Mouse (Mus musculus) liver, embryonic 13.5 days (tissue): ENCODE results near the gene Gpr176. TPM values are rescaled to one million over a fixed set of nuclear protein-coding genes. Genes with fewer than 3 reads are reported as not detected.

Experiments
- ATAC-seq: fragments of 200-750 bp; cut with Nextera tagmentation; 2 replicates; pipeline ENCODE4 v1.8.0; 2017; ENCODE audit warnings: low read depth, mild to moderate bottlenecking, moderate number of reproducible peaks, moderate library complexity
- DNase-seq: peaks from one replicate; pipeline ENCODE4 v3.0.0; 2022
- H3K27ac ChIP-seq: fragments of 300-500 bp; sonication (generic); 2 replicates; pipeline ENCODE4 v1.5.1; 2015; ENCODE audit warnings: moderate library complexity, mild to moderate bottlenecking, inconsistent platforms
- H3K27me3 ChIP-seq: fragments of 300-500 bp; sonication (generic); 2 replicates; pipeline ENCODE4 v1.6.1; 2015; ENCODE audit warnings: mild to moderate bottlenecking, inconsistent platforms
- H3K36me3 ChIP-seq: fragments of 300-500 bp; sonication (generic); 2 replicates; pipeline ENCODE4 v1.6.1; 2015; ENCODE audit warnings: mild to moderate bottlenecking, inconsistent platforms
- H3K4me1 ChIP-seq: fragments of 300-500 bp; sonication (generic); replicated peaks from 2 replicates; pipeline ENCODE4 v1.6.1; 2015; ENCODE audit warnings: inconsistent platforms
- H3K4me2 ChIP-seq: fragments of 300-500 bp; sonication (generic); 2 replicates; pipeline ENCODE4 v1.6.1; 2015; ENCODE audit warnings: inconsistent platforms, mild to moderate bottlenecking, moderate library complexity
- H3K4me3 ChIP-seq: fragments of 300-500 bp; sonication (generic); replicated peaks from 2 replicates; pipeline ENCODE4 v1.5.1; 2015; ENCODE audit warnings: mild to moderate bottlenecking, inconsistent platforms
- H3K9ac ChIP-seq: fragments of 300-500 bp; sonication (generic); 2 replicates; pipeline ENCODE4 v1.6.1; 2015; ENCODE audit warnings: mild to moderate bottlenecking, inconsistent platforms
- H3K9me3 ChIP-seq: fragments of 300-500 bp; sonication (generic); replicated peaks from 2 replicates; pipeline ENCODE4 v1.6.1; 2016; ENCODE audit warnings: inconsistent platforms
- WGBS: fragments of 180-500 bp; shearing (Covaris S2); methylation state at CpG from one replicate; pipeline ENCODE4 v1.1.7; 2015; ENCODE audit not compliant: insufficient replicate concordance; 5-methylcytosine and 5-hydroxymethylcytosine counted together
- microRNA-seq: library from miRNA; unstranded; fragments of <30 nt; microRNA quantifications from one replicate; pipeline ENCODE4, GENCODE M21; 2016
- polyA plus RNA-seq: library from polyadenylated mRNA; unstranded; fragments of >200 nt; fragmentation: Nextera tagmentation; extraction: Ambion mirVana; gene quantifications from 2 replicates; pipeline ENCODE4 v1.2.1, GENCODE M21; 2015

Gene Gpr176
- polyA plus RNA-seq, 1 experiment from 2014 or later, result 0.38 TPM

- Histone ChIP-seq H3K4me3 (no peak overlapping the region), H3K9me3 (no peaks in the 10 kb centered on the region), H3K4me2 (no peak overlapping the region), H3K27me3 (no peaks in the 10 kb centered on the region), H3K36me3 (no peaks in the 10 kb centered on the region), H3K9ac (no peak overlapping the region), H3K27ac (no peak overlapping the region), H3K4me1 (no peaks in the 10 kb centered on the region)
- WGBS, result 78% methylated on average over 4 of the region's 4 CpGs
- ATAC-seq (no peak), DNase-seq (no peak)
Observed at GRCm38 (mm10) chr2:118228486-118229079, 144.6 kb downstream of the Gpr176 start.

Small RNA genes lying within 50 kb of the gene (microRNA-seq; reads per million reads assigned to microRNA genes)
- not detected for gene Gm22800

Other genes with a start within 250 kb of the Gpr176 start
- 0.13 and 0.16 TPM in 2 replicates for gene Fsip1, start 116.5 kb downstream of the Gpr176 start, polyA plus RNA-seq
- 4.6 and 5.1 TPM in 2 replicates for gene Eif2ak4, start 15.2 kb upstream of the Gpr176 start, polyA plus RNA-seq
- 120 and 130 TPM in 2 replicates for gene Srp14, start 106.3 kb upstream of the Gpr176 start, polyA plus RNA-seq
- gene Bmf, start 176.3 kb upstream of the Gpr176 start, polyA plus RNA-seq, result 0.27 and 0.75 TPM in 2 replicates
- gene Bub1b, start 224.8 kb upstream of the Gpr176 start, polyA plus RNA-seq, result 47.8 and 58.8 TPM in 2 replicates